Mouse (Mus musculus) lung, embryonic 14.5 days (tissue): ENCODE measurements at regions not wholly inside any gene's neighbourhood (a gene's known extent, or its start where the extent isn't known, plus 50 kb on each side); places are given as distances from the start of the nearest gene placed in this dataset.

Experiments
- ATAC-seq: fragments of 200-750 bp; cut with Nextera tagmentation; 2 replicates; pipeline ENCODE4 v1.8.0; 2017; ENCODE audit warnings: mild to moderate bottlenecking, moderate TSS enrichment, moderate library complexity; ENCODE audit not compliant: insufficient read depth
- DNase-seq: peaks from one replicate; pipeline ENCODE4 v3.0.0-alpha.2; 2015
- H3K27ac ChIP-seq: fragments of 300-500 bp; sonication (generic); 2 replicates; pipeline ENCODE4 v1.5.1; 2014; ENCODE audit warnings: low read depth, mild to moderate bottlenecking, moderate library complexity
- H3K27me3 ChIP-seq: fragments of 300-500 bp; sonication (generic); 2 replicates; pipeline ENCODE4 v1.6.1; 2014; ENCODE audit warnings: low read length, control low read depth; ENCODE audit not compliant: insufficient read depth
- H3K36me3 ChIP-seq: fragments of 300-500 bp; sonication (generic); 2 replicates; pipeline ENCODE4 v1.6.1; 2014; ENCODE audit warnings: control low read depth; ENCODE audit not compliant: insufficient read depth
- H3K4me1 ChIP-seq: fragments of 300-500 bp; sonication (generic); 2 replicates; pipeline ENCODE4 v1.6.1; 2014; ENCODE audit warnings: antibody characterized with exemption, control low read depth; ENCODE audit not compliant: insufficient read depth
- H3K4me2 ChIP-seq: fragments of 300-500 bp; sonication (generic); 2 replicates; pipeline ENCODE4 v1.6.1; 2014; ENCODE audit warnings: mild to moderate bottlenecking
- H3K4me3 ChIP-seq: fragments of 300-500 bp; sonication (generic); 2 replicates; pipeline ENCODE4 v1.5.1; 2014; ENCODE audit warnings: low read depth, low read length
- H3K9ac ChIP-seq: fragments of 300-500 bp; sonication (generic); 2 replicates; pipeline ENCODE4 v1.6.1; 2014
- H3K9me3 ChIP-seq: fragments of 300-500 bp; sonication (generic); 2 replicates; pipeline ENCODE4 v1.6.1; 2016; ENCODE audit warnings: low read depth, low read length, control low read depth
- CTCF ChIP-seq: IDR thresholded peaks from 2 replicates; pipeline ENCODE4 v1.5.1; 2016; ENCODE audit warnings: antibody characterized with exemption, low read depth
- WGBS: fragments of 180-500 bp; shearing (Covaris S2); extraction: QIAGEN DNeasy Blood & Tissue Kit; methylation state at CpG from one replicate; pipeline ENCODE4 v1.1.7; 2014; 5-methylcytosine and 5-hydroxymethylcytosine counted together

- Histone ChIP-seq H3K27ac (no peak overlapping the region), H3K4me1 (no peaks in the 10 kb centered on the region), H3K9ac (no peak overlapping the region), H3K4me3 (no peak overlapping the region), H3K36me3 (no peaks in the 10 kb centered on the region), H3K9me3 (no peaks in the 10 kb centered on the region), H3K4me2 (no peak overlapping the region), H3K27me3 (no peaks in the 10 kb centered on the region)
- ATAC-seq (no peak), DNase-seq (no peak)
- WGBS: 79% methylated on average over 3 of the region's 3 CpGs
- TF ChIP-seq CTCF: no peak
These were observed 133.6 kb downstream of the Papss1 start for GRCm38 (mm10) chr3:131698070-131698750.

GRCm38 (mm10) chr3:131703134-131703533 lies 138.6 kb downstream of the Papss1 start:
- H3K36me3 ChIP-seq: no peaks in the 10 kb centered on the region
- H3K9ac ChIP-seq: no peak overlapping the region
- no peaks in the 10 kb centered on the region for H3K27me3 ChIP-seq
- DNase-seq (peak; percentile 72), ATAC-seq (no peak)
- no peaks in the 10 kb centered on the region for H3K4me1 ChIP-seq
- no peak overlapping the region for H3K4me3 ChIP-seq
- H3K4me2 ChIP-seq: no peak overlapping the region
- H3K9me3 ChIP-seq: no peaks in the 10 kb centered on the region
- peak; percentile 46 for TF ChIP-seq CTCF
- no peak overlapping the region for H3K27ac ChIP-seq

- TF ChIP-seq CTCF: no peak
- Histone ChIP-seq H3K27ac (no peak overlapping the region), H3K36me3 (no peaks in the 10 kb centered on the region), H3K9ac (no peak overlapping the region), H3K27me3 (no peaks in the 10 kb centered on the region), H3K4me1 (no peaks in the 10 kb centered on the region), H3K9me3 (no peaks in the 10 kb centered on the region), H3K4me3 (no peak overlapping the region), H3K4me2 (no peak overlapping the region)
- 86% methylated on average over 8 of the region's 8 CpGs for WGBS
- DNase-seq (no peak), ATAC-seq (no peak)
These were observed 149.0 kb downstream of the Papss1 start for GRCm38 (mm10) chr3:131713532-131713931.

GRCm38 (mm10) chr3:131718761-131719160 lies 154.2 kb downstream of the Papss1 start:
- H3K9ac ChIP-seq: no peak overlapping the region
- ATAC-seq: no peak
- no peaks in the 10 kb centered on the region for H3K9me3 ChIP-seq
- WGBS: 70% methylated on average over 8 of the region's 8 CpGs
- no peaks in the 10 kb centered on the region for H3K27me3 ChIP-seq
- H3K4me1 ChIP-seq: no peaks in the 10 kb centered on the region
- no peaks in the 10 kb centered on the region for H3K36me3 ChIP-seq
- TF ChIP-seq CTCF: no peak
- H3K4me3 ChIP-seq: no peak overlapping the region
- no peak overlapping the region for H3K27ac ChIP-seq
- no peak for DNase-seq
- H3K4me2 ChIP-seq: no peak overlapping the region

GRCm38 (mm10) chr3:131728618-131729017 lies 164.1 kb downstream of the Papss1 start:
- Histone ChIP-seq H3K9ac (no peak overlapping the region), H3K36me3 (no peaks in the 10 kb centered on the region), H3K4me1 (no peaks in the 10 kb centered on the region), H3K4me2 (no peak overlapping the region), H3K27me3 (no peaks in the 10 kb centered on the region), H3K27ac (no peak overlapping the region), H3K4me3 (no peak overlapping the region), H3K9me3 (no peaks in the 10 kb centered on the region)
- DNase-seq (no peak), ATAC-seq (no peak)
- 75% methylated on average over 3 of the region's 3 CpGs for WGBS
- no peak for TF ChIP-seq CTCF

- ATAC-seq (no peak; the same call in 1 of the 2 replicates), DNase-seq (peak; percentile 64)
- WGBS: 61% methylated on average over 6 of the region's 6 CpGs
- no peak overlapping the region for H3K4me2 ChIP-seq
- H3K9ac ChIP-seq: no peak overlapping the region
- H3K36me3 ChIP-seq: no peaks in the 10 kb centered on the region
- H3K27ac ChIP-seq: no peak overlapping the region; the same call in 1 of the 2 replicates
- H3K4me3 ChIP-seq: no peak overlapping the region
- no peaks in the 10 kb centered on the region for H3K4me1 ChIP-seq
- H3K9me3 ChIP-seq: no peaks in the 10 kb centered on the region
- no peaks in the 10 kb centered on the region for H3K27me3 ChIP-seq
- no peak for TF ChIP-seq CTCF
These were observed 169.7 kb downstream of the Papss1 start for GRCm38 (mm10) chr3:131734226-131734625.

- 32% methylated on average over 6 of the region's 6 CpGs for WGBS
- Histone ChIP-seq H3K27ac (no peak overlapping the region), H3K27me3 (no peaks in the 10 kb centered on the region), H3K4me1 (no peaks in the 10 kb centered on the region), H3K9ac (no peak overlapping the region), H3K36me3 (no peaks in the 10 kb centered on the region), H3K4me3 (no peak overlapping the region), H3K9me3 (no peaks in the 10 kb centered on the region), H3K4me2 (no peak overlapping the region)
- TF ChIP-seq CTCF: no peak
- peak; percentile 70 for DNase-seq
- ATAC-seq: peak; percentile 70; the same call in 1 of the 2 replicates
These were observed 172.9 kb downstream of the Papss1 start for GRCm38 (mm10) chr3:131737461-131737860.
